Mouse (Mus musculus) lung, embryonic 14.5 days (tissue): ENCODE data around the gene Wtip. TPM values are rescaled to one million over a fixed set of nuclear protein-coding genes. Genes with fewer than 3 reads are reported as not detected.
"Not testable (repeated sequence)": the region's sequence is repeated elsewhere in the genome, so short reads cannot be mapped to it uniquely, and the experiment has no call there.

Experiments
- ATAC-seq: fragments of 200-750 bp; cut with Nextera tagmentation; 2 replicates; pipeline ENCODE4 v1.8.0; 2017; ENCODE audit warnings: mild to moderate bottlenecking, moderate TSS enrichment, moderate library complexity; ENCODE audit not compliant: insufficient read depth
- DNase-seq: peaks from one replicate; pipeline ENCODE4 v3.0.0-alpha.2; 2015
- H3K27ac ChIP-seq: fragments of 300-500 bp; sonication (generic); 2 replicates; pipeline ENCODE4 v1.5.1; 2014; ENCODE audit warnings: low read depth, mild to moderate bottlenecking, moderate library complexity
- H3K27me3 ChIP-seq: fragments of 300-500 bp; sonication (generic); 2 replicates; pipeline ENCODE4 v1.6.1; 2014; ENCODE audit warnings: low read length, control low read depth; ENCODE audit not compliant: insufficient read depth
- H3K36me3 ChIP-seq: fragments of 300-500 bp; sonication (generic); 2 replicates; pipeline ENCODE4 v1.6.1; 2014; ENCODE audit warnings: control low read depth; ENCODE audit not compliant: insufficient read depth
- H3K4me1 ChIP-seq: fragments of 300-500 bp; sonication (generic); 2 replicates; pipeline ENCODE4 v1.6.1; 2014; ENCODE audit warnings: antibody characterized with exemption, control low read depth; ENCODE audit not compliant: insufficient read depth
- H3K4me2 ChIP-seq: fragments of 300-500 bp; sonication (generic); 2 replicates; pipeline ENCODE4 v1.6.1; 2014; ENCODE audit warnings: mild to moderate bottlenecking
- H3K4me3 ChIP-seq: fragments of 300-500 bp; sonication (generic); 2 replicates; pipeline ENCODE4 v1.5.1; 2014; ENCODE audit warnings: low read depth, low read length
- H3K9ac ChIP-seq: fragments of 300-500 bp; sonication (generic); 2 replicates; pipeline ENCODE4 v1.6.1; 2014
- H3K9me3 ChIP-seq: fragments of 300-500 bp; sonication (generic); 2 replicates; pipeline ENCODE4 v1.6.1; 2016; ENCODE audit warnings: low read depth, low read length, control low read depth
- CTCF ChIP-seq: IDR thresholded peaks from 2 replicates; pipeline ENCODE4 v1.5.1; 2016; ENCODE audit warnings: antibody characterized with exemption, low read depth
- WGBS: fragments of 180-500 bp; shearing (Covaris S2); extraction: QIAGEN DNeasy Blood & Tissue Kit; methylation state at CpG from one replicate; pipeline ENCODE4 v1.1.7; 2014; 5-methylcytosine and 5-hydroxymethylcytosine counted together
- polyA plus RNA-seq: library from polyadenylated mRNA; unstranded; fragments of >200 nt; fragmentation: Nextera tagmentation; extraction: Ambion mirVana; gene quantifications from 2 replicates; pipeline ENCODE4 v1.2.1, GENCODE M21; 2014

Wtip gene
- polyA plus RNA-seq, 1 experiment from 2014 or later = 10.1 TPM

DNA sequence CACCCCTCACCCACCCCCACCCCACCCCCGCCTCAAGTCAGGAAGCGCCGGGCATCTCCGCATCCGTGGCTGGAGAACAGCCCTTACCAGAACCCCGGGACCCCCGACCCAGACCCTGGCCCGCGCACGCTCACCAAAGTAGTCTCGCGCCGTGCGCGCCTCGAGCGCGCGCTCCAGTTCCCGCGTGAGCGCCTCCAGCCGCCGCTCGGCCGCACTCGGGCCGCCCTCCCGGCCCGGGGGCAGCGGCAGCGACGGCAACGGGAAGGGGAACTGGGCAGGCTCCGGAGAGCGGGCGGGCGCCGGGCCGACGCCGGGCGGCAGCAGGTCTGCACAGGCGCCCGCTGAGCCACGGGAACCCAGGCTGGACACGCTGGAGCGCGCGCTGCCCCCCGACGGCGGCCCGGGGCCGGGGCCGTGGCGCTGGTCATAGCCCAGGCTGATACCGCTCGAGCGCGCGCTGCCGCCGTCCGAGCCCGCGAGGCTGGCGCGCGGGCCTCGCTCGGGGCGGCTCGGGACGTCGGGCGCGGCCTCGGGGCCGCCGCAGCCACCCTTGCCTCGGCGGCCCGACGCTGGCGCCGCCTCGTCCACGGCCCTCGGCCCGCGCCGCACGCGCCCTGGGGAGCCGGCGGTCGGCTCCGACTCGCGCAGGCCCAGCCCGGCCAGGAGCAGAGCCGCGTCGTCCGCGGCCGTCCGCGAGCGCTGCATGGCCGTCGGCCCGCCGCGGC lies 551 bp downstream of the Wtip start:
- peak overlapping the region; percentile 91 for H3K27ac ChIP-seq
- peak overlapping the region; percentile 95 for H3K9ac ChIP-seq
- H3K27me3 ChIP-seq = no peaks in the 10 kb centered on the region
- ATAC-seq (peak; percentile 70), DNase-seq (peak; percentile 72)
- H3K4me2 ChIP-seq = peak overlapping the region; percentile 73
- no peaks in the 10 kb centered on the region for H3K9me3 ChIP-seq
- TF ChIP-seq CTCF = no peak
- under 1% methylated on average over 112 of the region's 116 CpGs for WGBS
- H3K4me1 ChIP-seq = peaks cover 7% of the 10 kb centered on the region
- no peaks in the 10 kb centered on the region for H3K36me3 ChIP-seq
- H3K4me3 ChIP-seq = peak overlapping the region; percentile 80

DNA sequence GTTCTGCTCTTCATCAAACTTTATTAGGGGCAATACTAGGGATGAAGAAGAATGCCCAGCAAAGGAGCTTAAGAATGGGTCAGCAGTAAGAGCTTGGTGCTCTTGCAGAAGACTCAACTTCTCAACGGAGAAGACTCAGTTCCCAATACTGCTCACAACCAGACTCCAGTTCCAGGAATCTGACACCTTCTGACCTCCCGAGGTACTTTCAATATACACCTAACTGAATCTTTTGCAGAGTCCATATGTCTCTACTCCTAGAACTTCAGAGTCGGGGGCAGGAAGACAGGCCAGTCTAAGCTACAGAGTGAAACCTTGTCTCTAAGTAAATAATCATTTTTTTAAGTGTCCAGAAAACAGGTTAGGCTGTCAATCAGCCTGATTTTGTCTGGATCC lies 1.1 kb downstream of the Wtip start:
- peak overlapping the region; percentile 80 for H3K4me3 ChIP-seq
- DNase-seq (peak; percentile 17), ATAC-seq (no peak)
- H3K4me1 ChIP-seq = peaks cover 7% of the 10 kb centered on the region
- no peaks in the 10 kb centered on the region for H3K27me3 ChIP-seq
- no peak for TF ChIP-seq CTCF
- H3K36me3 ChIP-seq = peaks cover 3% of the 10 kb centered on the region; the same call in 1 of the 2 replicates
- WGBS = 6% methylated on average over 3 of the region's 3 CpGs
- no peaks in the 10 kb centered on the region for H3K9me3 ChIP-seq
- peak overlapping the region; percentile 73 for H3K4me2 ChIP-seq
- H3K27ac ChIP-seq = peak overlapping the region; percentile 91; the same call in 1 of the 2 replicates
- H3K9ac ChIP-seq = peak overlapping the region; percentile 95

DNA sequence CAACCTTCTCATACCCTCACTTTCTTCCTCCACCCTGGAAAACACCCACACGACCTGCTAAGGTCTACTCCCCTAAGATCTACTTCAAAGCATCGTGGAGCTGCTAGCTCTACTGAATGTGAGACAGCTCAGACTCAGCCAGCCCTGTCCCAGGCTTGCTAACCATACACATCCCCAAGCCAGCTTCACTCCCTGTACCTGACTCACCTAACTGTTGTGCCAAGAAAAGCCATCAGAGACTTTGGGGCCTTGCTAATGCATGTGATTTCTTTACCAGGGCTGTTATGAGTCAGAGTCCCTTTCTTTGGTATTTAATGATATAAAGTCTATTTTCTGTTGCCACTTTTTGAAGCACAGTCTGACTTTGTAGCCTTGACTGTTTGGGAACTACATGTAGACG lies 1.9 kb downstream of the Wtip start:
- 0 out of 2 replicates have a peak, but pooled peaks cover 2% of the 10 kb centered on the region for H3K9me3 ChIP-seq
- peak overlapping the region; percentile 73 for H3K4me2 ChIP-seq
- H3K36me3 ChIP-seq = peaks cover 4% of the 10 kb centered on the region; the same call in 1 of the 2 replicates
- ATAC-seq (no peak), DNase-seq (no peak)
- WGBS = 49% methylated on average over 3 of the region's 3 CpGs
- H3K9ac ChIP-seq = peak overlapping the region; percentile 21
- no peak for TF ChIP-seq CTCF
- peaks cover 7% of the 10 kb centered on the region for H3K4me1 ChIP-seq
- H3K27me3 ChIP-seq = no peaks in the 10 kb centered on the region
- H3K4me3 ChIP-seq = peak overlapping the region; percentile 80
- no peak overlapping the region for H3K27ac ChIP-seq

DNA sequence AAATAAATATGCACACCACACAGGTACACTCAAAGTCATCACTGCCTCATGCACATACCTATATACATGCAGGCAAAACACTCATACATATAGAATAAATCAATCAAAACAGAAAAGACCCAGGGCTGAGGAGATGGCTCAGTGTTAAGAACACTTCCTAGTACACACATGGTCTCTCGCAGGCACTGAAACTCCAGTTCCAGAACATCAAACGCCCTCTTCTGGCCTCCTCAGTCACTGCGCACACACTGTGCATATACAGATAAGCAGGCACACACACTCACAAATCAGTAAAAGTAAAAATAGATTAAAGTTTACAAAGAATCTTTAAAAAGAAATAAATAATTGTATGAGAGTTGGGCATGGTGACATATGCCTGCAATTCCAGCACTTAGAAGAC lies 6.8 kb downstream of the Wtip start:
- H3K27ac ChIP-seq = no peak overlapping the region
- H3K9ac ChIP-seq = no peak overlapping the region
- no peak overlapping the region for H3K4me2 ChIP-seq
- 0 out of 2 replicates have a peak, but pooled peaks cover 2% of the 10 kb centered on the region for H3K9me3 ChIP-seq
- ATAC-seq (no peak), DNase-seq (no peak)
- no peak for TF ChIP-seq CTCF
- WGBS = 80% methylated on average over 3 of the region's 3 CpGs
- peaks cover 19% of the 10 kb centered on the region for H3K36me3 ChIP-seq
- H3K4me3 ChIP-seq = no peak overlapping the region
- no peaks in the 10 kb centered on the region for H3K4me1 ChIP-seq
- no peaks in the 10 kb centered on the region for H3K27me3 ChIP-seq

DNA sequence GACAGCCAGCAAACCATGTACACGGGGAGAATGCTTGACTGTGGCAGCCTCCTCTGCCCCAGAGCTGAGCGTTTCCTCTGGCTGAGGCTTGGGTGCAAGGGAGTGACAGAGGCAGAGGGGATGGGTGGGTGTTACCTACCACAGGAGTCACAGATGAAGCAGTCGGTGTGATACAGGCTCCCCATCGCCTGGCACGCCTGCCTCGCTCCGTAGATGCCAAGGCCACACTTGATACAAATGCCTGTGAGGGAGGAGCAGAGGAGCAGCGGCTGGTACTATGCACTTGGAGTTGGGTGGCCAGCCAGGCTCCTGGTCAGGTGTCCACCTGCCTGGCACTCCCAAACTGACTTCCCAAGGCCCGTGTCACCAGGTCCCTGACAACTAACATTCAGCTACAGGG lies 7.7 kb downstream of the Wtip start:
- no peak overlapping the region for H3K9ac ChIP-seq
- WGBS = 83% methylated on average over 9 of the region's 9 CpGs
- H3K4me2 ChIP-seq = no peak overlapping the region
- H3K9me3 ChIP-seq = 0 out of 2 replicates have a peak, but pooled peaks cover 2% of the 10 kb centered on the region
- no peaks in the 10 kb centered on the region for H3K27me3 ChIP-seq
- ATAC-seq (no peak), DNase-seq (no peak)
- no peak overlapping the region for H3K4me3 ChIP-seq
- no peak overlapping the region for H3K27ac ChIP-seq
- H3K36me3 ChIP-seq = peaks cover 19% of the 10 kb centered on the region
- TF ChIP-seq CTCF = no peak
- H3K4me1 ChIP-seq = no peaks in the 10 kb centered on the region

DNA sequence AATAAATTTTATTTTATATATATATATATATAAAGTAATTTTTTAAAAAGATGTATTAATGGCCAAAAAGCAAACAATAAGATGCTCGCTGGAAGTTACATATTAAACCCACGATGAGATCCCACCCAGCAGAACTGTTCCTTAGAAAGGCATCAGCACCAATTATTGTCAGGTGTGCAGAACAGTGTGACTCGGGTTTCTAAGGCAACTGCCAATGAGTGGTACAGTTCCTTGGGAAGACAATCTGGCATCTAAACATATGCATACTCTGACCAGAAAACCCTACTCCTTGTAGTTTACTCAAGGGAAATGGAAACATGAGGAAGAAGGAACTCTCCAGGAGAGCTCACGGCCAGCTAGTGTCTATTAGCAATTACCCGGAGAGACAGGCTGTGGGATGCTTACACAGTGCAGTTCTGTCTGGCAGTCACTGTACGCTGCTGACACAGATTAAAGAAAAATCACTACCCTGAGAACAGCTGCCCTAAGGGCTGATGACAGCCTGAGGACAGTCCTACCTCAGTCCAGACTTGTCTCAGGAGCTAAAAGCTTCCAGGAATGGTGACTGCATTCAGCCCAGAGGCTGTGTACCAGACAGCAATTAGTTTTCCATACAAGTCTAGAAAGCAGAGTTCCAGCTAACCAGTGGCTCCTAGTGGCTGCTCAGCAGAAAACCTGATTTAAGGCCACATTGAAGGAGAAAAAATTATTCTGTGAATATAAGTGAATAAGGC lies 9.9 kb downstream of the Wtip start:
- no peak for ATAC-seq
- WGBS = 82% methylated on average over 6 of the region's 6 CpGs
- no peak overlapping the region for H3K9ac ChIP-seq

DNA sequence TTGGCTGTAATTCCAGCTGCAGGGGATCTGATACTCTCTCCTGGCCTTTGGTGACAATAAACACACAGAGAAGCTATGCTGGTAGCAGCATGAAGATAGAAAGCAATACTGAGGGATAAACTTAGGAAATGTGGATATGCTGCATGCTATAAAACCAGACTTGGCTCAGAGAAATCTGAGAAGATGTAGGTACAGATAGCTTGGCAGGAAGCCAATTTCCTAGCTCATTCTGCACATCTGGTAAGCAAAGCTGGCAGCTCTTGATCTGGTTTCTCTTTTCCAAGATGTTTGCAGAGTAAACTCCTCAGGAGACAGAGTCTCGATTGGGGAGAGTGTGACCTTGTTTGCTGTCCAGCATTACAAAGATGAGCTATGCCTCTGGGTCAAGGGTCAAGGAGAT lies 12.4 kb downstream of the Wtip start:
- H3K4me3 ChIP-seq, H3K27ac ChIP-seq, H3K4me2 ChIP-seq, H3K9me3 ChIP-seq, H3K27me3 ChIP-seq, H3K9ac ChIP-seq, ATAC-seq, H3K4me1 ChIP-seq: not testable (repeated sequence)
- peaks cover 55% of the 10 kb centered on the region for H3K36me3 ChIP-seq
- 3% methylated on average over 1 of the region's 1 CpGs for WGBS
- peak; percentile 50 for DNase-seq

More for the DNA sequence above, 9.9 kb downstream of the Wtip start:
- peak; percentile 31 for TF ChIP-seq CTCF
- Histone ChIP-seq H3K4me1 (no peaks in the 10 kb centered on the region), H3K27me3 (no peaks in the 10 kb centered on the region), H3K9me3 (0 out of 2 replicates have a peak, but pooled peaks cover 2% of the 10 kb centered on the region), H3K36me3 (peaks cover 35% of the 10 kb centered on the region), H3K27ac (no peak overlapping the region), H3K4me3 (no peak overlapping the region), H3K4me2 (no peak overlapping the region)
- peak; percentile 28 for DNase-seq
